In genomic region chr14:84447661-84448380, GRCm38 (mm10) we compare ENCODE assay signal across 9 mouse cellular contexts. TPM values are rescaled to one million over a fixed set of nuclear protein-coding genes. Genes with fewer than 3 reads are reported as not detected.
DNase-seq lines count a peak whose midpoint lies in the region; ATAC-seq and TF ChIP-seq lines count a peak whose summit lies in the region.
"Had no signal": no experiment of that assay in that cellular context is flagged by ENCODE, and none has a peak within 500 bp of the region (broad histone marks: within the 10 kb centered on the region; RNA-seq: fewer than 3 reads in every experiment).

No protein-coding gene starts in this region.

- DNase-seq in heart, adult 2 months: peak; percentile 29 to 48
- no peak for DNase-seq in heart, adult 9 months (ENCODE audit: low spot score in 2 of 2)
- DNase-seq in embryonic facial prominence, embryonic 10.5 days (ENCODE audit: low spot score): peak; percentile 46
- DNase-seq in heart, postnatal 25 days (ENCODE audit: low spot score): peak; percentile 1
- peak; percentile 36 to 61 for DNase-seq in layer of hippocampus, adult 18-20 months (ENCODE audit: low spot score in 2 of 2)
- DNase-seq in right cerebral cortex, postnatal 14 days: peak; percentile 24

- no peaks in the 10 kb centered on the region for H3K79me2 ChIP-seq in heart, adult 2 months (replicated peaks; ENCODE audit: control insufficient read depth, insufficient read depth, low read length)

- TF ChIP-seq CTCF in heart, adult 2 months (IDR thresholded peaks at IDR 0.05): peak; percentile 42

- TF ChIP-seq EP300 in heart, adult 2 months (IDR thresholded peaks at IDR 0.05; ENCODE audit: insufficient read depth, low read depth, low read length): no peak

- no peak for TF ChIP-seq POLR2A in heart, adult 2 months (IDR thresholded peaks at IDR 0.05; ENCODE audit: insufficient read depth, low read depth, low read length)

- 3% methylated on average over 45 of the region's 45 CpGs for WGBS in heart, adult 2 months
- WGBS in embryonic facial prominence, embryonic 10.5 days: 5% methylated on average over 45 of the region's 45 CpGs
- 2% methylated on average over 45 of the region's 45 CpGs for WGBS in lung, embryonic 16.5 days

- no peak for ATAC-seq in lung, embryonic 16.5 days (ENCODE audit: low read depth)
- ATAC-seq in erythroblast, adult 5-6 weeks (replicated peaks; ENCODE audit: low FRiP score, poor library complexity, severe bottlenecking): no peak

- peak overlapping the region; percentile 64 for H3K4me2 ChIP-seq in lung, embryonic 16.5 days (ENCODE audit: low read depth, low read length)

- H3K4me3 ChIP-seq in heart, adult 2 months: peak overlapping the region; percentile 63
- peak overlapping the region; percentile 70 for H3K4me3 ChIP-seq in embryonic facial prominence, embryonic 10.5 days
- H3K4me3 ChIP-seq in lung, embryonic 16.5 days (ENCODE audit: low read length): peak overlapping the region; percentile 66

- peak overlapping the region; percentile 63 for H3K9ac ChIP-seq in heart, adult 2 months (ENCODE audit: low read depth, low read length)
- H3K9ac ChIP-seq in lung, embryonic 16.5 days (ENCODE audit: low read length): peak overlapping the region; percentile 62

- no peaks in the 10 kb centered on the region for H3K9me3 ChIP-seq in embryonic facial prominence, embryonic 10.5 days
- no peaks in the 10 kb centered on the region for H3K9me3 ChIP-seq in lung, embryonic 16.5 days (ENCODE audit: control insufficient read depth, low read length)

- peak overlapping the region; percentile 70 for H3K27ac ChIP-seq in heart, adult 2 months
- H3K27ac ChIP-seq in embryonic facial prominence, embryonic 10.5 days (replicated peaks): no peak overlapping the region
- no peak overlapping the region for H3K27ac ChIP-seq in lung, embryonic 16.5 days (ENCODE audit: low read length)

- intact Hi-C loops in heart, adult 2 months (cut with DNase I): loop anchor here (10.0 kb wide), 2 partner anchors 77 to 1877 kb away; no protein-coding TSS in a partner anchor
- intact Hi-C loops in heart, postnatal 25 days (cut with DNase I): loop anchor here (2.0 to 10.0 kb wide), 3 partner anchors 13 to 1857 kb away; no protein-coding TSS in a partner anchor

- H3K4me1 ChIP-seq in heart, adult 2 months (ENCODE audit: control insufficient read depth, insufficient read depth, low read length): no peaks in the 10 kb centered on the region
- H3K4me1 ChIP-seq in embryonic facial prominence, embryonic 10.5 days: peaks cover 34% of the 10 kb centered on the region
- H3K4me1 ChIP-seq in lung, embryonic 16.5 days (replicated peaks; ENCODE audit: control insufficient read depth, insufficient read depth, low read length): peaks cover 9% of the 10 kb centered on the region

- H3K27me3 ChIP-seq in heart, adult 2 months (ENCODE audit: control insufficient read depth, insufficient read depth, low read length): peaks cover 13% of the 10 kb centered on the region; the same call in 1 of the 2 replicates
- peaks cover 57% of the 10 kb centered on the region for H3K27me3 ChIP-seq in embryonic facial prominence, embryonic 10.5 days (replicated peaks; ENCODE audit: low read depth, poor library complexity, severe bottlenecking)
- H3K27me3 ChIP-seq in lung, embryonic 16.5 days (ENCODE audit: control insufficient read depth, insufficient read depth, low read depth, low read length): peaks cover 29% of the 10 kb centered on the region

- H3K36me3 ChIP-seq in heart, adult 2 months (ENCODE audit: control insufficient read depth, insufficient read depth, low read length): no peaks in the 10 kb centered on the region
- no peaks in the 10 kb centered on the region for H3K36me3 ChIP-seq in embryonic facial prominence, embryonic 10.5 days (replicated peaks)
- no peaks in the 10 kb centered on the region for H3K36me3 ChIP-seq in lung, embryonic 16.5 days (ENCODE audit: control insufficient read depth, insufficient read depth, low read length)

RNA-seq across cellular contexts. Expression of gene Pcdh17, which starts 4.5 kb away (rescaled TPM):
- 1 to 10 TPM; 1.7 to 2.4 TPM for total RNA-seq in heart, adult 2 months (2021)
- 1.2 and 2.0 TPM in 2 replicates for polyA plus RNA-seq in heart, adult 2 months (2012; rRNA removed)
- 6.6 and 6.7 TPM in 2 replicates for polyA plus RNA-seq in embryonic facial prominence, embryonic 10.5 days (2016; fragmentation: Nextera tagmentation; extraction: Ambion mirVana)
- total RNA-seq in heart, postnatal 25 days (2021): 1 to 10 TPM; 3.3 to 4.4 TPM
- 10 to 100 TPM; 39.6 to 41.7 TPM for total RNA-seq in layer of hippocampus, adult 18-20 months (2021)
- 21.8 and 22.9 TPM in 2 replicates for polyA plus RNA-seq in lung, embryonic 16.5 days (2015; fragmentation: Nextera tagmentation; extraction: Ambion mirVana)
- not detected in 2 replicates for total RNA-seq in erythroblast, adult 5-6 weeks (2015; ENCODE audit: low replicate concordance)
- not detected in 2 replicates for total RNA-seq in erythroblast, adult 5-6 weeks (2017; ENCODE audit: low replicate concordance)
- total RNA-seq: MEL had no signal

Comparison
In these comparisons a context has a peak if more than half of its experiments do, and no peak if none do; other contexts are left out.
1. DNase-seq: peak in heart, adult 2 months (2 of 2), embryonic facial prominence, embryonic 10.5 days (single experiment), heart, postnatal 25 days (single experiment), layer of hippocampus, adult 18-20 months (2 of 2) and right cerebral cortex, postnatal 14 days (single experiment); none in heart, adult 9 months (0 of 2).
2. RNA of gene Pcdh17, which starts 4.5 kb away (total RNA-seq): 39.6 to 41.7 TPM in layer of hippocampus, adult 18-20 months; 3.3 to 4.4 TPM in heart, postnatal 25 days, 1.7 to 2.4 TPM in heart, adult 2 months and not detected in erythroblast, adult 5-6 weeks; every median in the first group is over 4 times any median in the second.
3. Peak in every context shown above with its lines, with median percentiles within 50 percentile points of each other: H3K4me3 ChIP-seq.